24 mouse cellular contexts compared by ENCODE assay signal in the genomic region with DNA sequence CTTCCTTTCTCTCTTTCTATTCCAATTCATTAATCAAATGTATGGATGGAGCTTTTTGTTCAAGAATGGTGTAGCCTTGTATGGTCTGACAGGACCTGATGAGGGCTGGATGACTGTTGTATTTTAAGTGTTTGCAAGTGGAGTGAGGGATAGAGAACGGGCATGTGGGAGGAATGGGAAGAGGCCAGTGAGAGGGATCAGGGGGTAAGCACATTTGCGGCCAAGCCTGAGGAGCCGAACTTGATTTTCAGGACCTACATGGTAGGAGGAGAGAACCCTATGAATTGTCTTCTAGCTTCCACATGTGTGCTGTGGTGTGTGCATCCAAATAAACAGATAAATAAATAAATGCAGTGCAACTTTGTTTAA. TPM values are rescaled to one million over a fixed set of nuclear protein-coding genes. Genes with fewer than 3 reads are reported as not detected.
DNase-seq lines count a peak whose midpoint lies in the region; TF ChIP-seq lines count a peak whose summit lies in the region.
"Had no signal": no experiment of that assay in that cellular context is flagged by ENCODE, and none has a peak within 500 bp of the region (broad histone marks: within the 10 kb centered on the region; RNA-seq: fewer than 3 reads in every experiment).

No protein-coding gene starts in this region.

- no peaks in the 10 kb centered on the region for H3K79me2 ChIP-seq in heart, adult 2 months (replicated peaks; ENCODE audit: control insufficient read depth, insufficient read depth, low read length)

- no peak overlapping the region for H3K4me3 ChIP-seq in heart, adult 2 months
- no peak overlapping the region for H3K4me3 ChIP-seq in kidney, adult 2 months (ENCODE audit: insufficient read depth, low read depth, low read length)
- no peak overlapping the region for H3K4me3 ChIP-seq in small intestine, adult 2 months (ENCODE audit: low read depth, low read length)
- H3K4me3 ChIP-seq: embryonic facial prominence, embryonic 15.5 days; forebrain, embryonic 15.5 days; left cerebral cortex, adult 2 months; limb, embryonic 15.5 days; lung, embryonic 15.5 days; midbrain, embryonic 15.5 days; stomach, embryonic 15.5 days had no signal

- no peak for DNase-seq in heart, adult 2 months
- no peak for DNase-seq in heart, postnatal 4 days
- DNase-seq in kidney, adult 2 months = no peak
- DNase-seq in kidney, adult 8-10 months = no peak
- peak; percentile 29 for DNase-seq in testis, postnatal 10 days (ENCODE audit: low spot score)
- DNase-seq in testis, postnatal 14 days (ENCODE audit: low spot score) = no peak
- DNase-seq in left cerebral cortex, postnatal 36 days (ENCODE audit: low spot score in 2 of 2) = no peak
- DNase-seq: cerebellum, adult 9-10 months; right cerebral cortex, adult 18-20 months; right cerebral cortex, postnatal 4 days; thymus, adult 2 months had no signal

- peak overlapping the region; percentile 39 for H3K27ac ChIP-seq in heart, adult 2 months
- H3K27ac ChIP-seq in kidney, adult 2 months (ENCODE audit: insufficient read depth, low read depth, low read length) = peak overlapping the region; percentile 74
- peak overlapping the region; percentile 96 for H3K27ac ChIP-seq in small intestine, adult 2 months (ENCODE audit: insufficient read depth, low read depth, low read length)
- H3K27ac ChIP-seq: embryonic facial prominence, embryonic 15.5 days; forebrain, embryonic 15.5 days; hindbrain, embryonic 14.5 days; left cerebral cortex, adult 2 months; limb, embryonic 15.5 days; liver, embryonic 14.5 days; lung, embryonic 15.5 days; midbrain, embryonic 15.5 days had no signal

- no peak for TF ChIP-seq POLR2A in heart, adult 2 months (IDR thresholded peaks at IDR 0.05; ENCODE audit: insufficient read depth, low read depth, low read length)
- TF ChIP-seq POLR2A in kidney, adult 2 months (IDR thresholded peaks at IDR 0.05; ENCODE audit: low read depth, low read length) = no peak
- no peak for TF ChIP-seq POLR2A in small intestine, adult 2 months (IDR thresholded peaks at IDR 0.05; ENCODE audit: low read depth, low read length)

- H3K36me3 ChIP-seq in heart, adult 2 months (ENCODE audit: control insufficient read depth, insufficient read depth, low read length) = peaks cover 4% of the 10 kb centered on the region; the same call in 1 of the 2 replicates
- H3K36me3 ChIP-seq in kidney, adult 2 months (ENCODE audit: control insufficient read depth, insufficient read depth, low read length) = no peaks in the 10 kb centered on the region
- H3K36me3 ChIP-seq in small intestine, adult 2 months (ENCODE audit: control insufficient read depth, insufficient read depth, low read length) = no peaks in the 10 kb centered on the region
- H3K36me3 ChIP-seq: embryonic facial prominence, embryonic 15.5 days; forebrain, embryonic 15.5 days; limb, embryonic 15.5 days; lung, embryonic 15.5 days; midbrain, embryonic 15.5 days; stomach, embryonic 15.5 days had no signal

- no peak for TF ChIP-seq EP300 in heart, adult 2 months (IDR thresholded peaks at IDR 0.05; ENCODE audit: insufficient read depth, low read depth, low read length)

- TF ChIP-seq CTCF in heart, adult 2 months (IDR thresholded peaks at IDR 0.05) = no peak
- no peak for TF ChIP-seq CTCF in kidney, adult 2 months (conservative IDR thresholded peaks at IDR 0.05; ENCODE audit: insufficient read depth, insufficient read length, low read depth, low read length)
- TF ChIP-seq CTCF in small intestine, adult 2 months (IDR thresholded peaks at IDR 0.05; ENCODE audit: extremely low read depth, insufficient read length, insufficient replicate concordance, low read depth, low read length) = no peak

- H3K4me1 ChIP-seq in heart, adult 2 months (ENCODE audit: control insufficient read depth, insufficient read depth, low read length) = peaks cover 7% of the 10 kb centered on the region
- no peaks in the 10 kb centered on the region for H3K4me1 ChIP-seq in kidney, adult 2 months (ENCODE audit: control insufficient read depth, insufficient read depth, low read length)
- peaks cover 24% of the 10 kb centered on the region for H3K4me1 ChIP-seq in small intestine, adult 2 months (ENCODE audit: control insufficient read depth, insufficient read depth, insufficient read length, low read length)
- H3K4me1 ChIP-seq: forebrain, embryonic 15.5 days; limb, embryonic 15.5 days; midbrain, embryonic 15.5 days had no signal

- WGBS in heart, adult 2 months = 55% methylated on average over 3 of the region's 3 CpGs
- 69% methylated on average over 3 of the region's 3 CpGs for WGBS in kidney, adult 2 months
- 35% methylated on average over 3 of the region's 3 CpGs for WGBS in small intestine, adult 2 months

- H3K27me3 ChIP-seq in heart, adult 2 months (ENCODE audit: control insufficient read depth, insufficient read depth, low read length) = no peaks in the 10 kb centered on the region
- H3K27me3 ChIP-seq in kidney, adult 2 months (replicated peaks; ENCODE audit: control insufficient read depth, insufficient read depth, low read length) = no peaks in the 10 kb centered on the region
- H3K27me3 ChIP-seq in small intestine, adult 2 months (ENCODE audit: control insufficient read depth, insufficient read depth, low read length) = no peaks in the 10 kb centered on the region
- H3K27me3 ChIP-seq: embryonic facial prominence, embryonic 15.5 days; forebrain, embryonic 15.5 days; limb, embryonic 15.5 days; lung, embryonic 15.5 days; midbrain, embryonic 15.5 days; stomach, embryonic 15.5 days had no signal

- no peak overlapping the region for H3K9ac ChIP-seq in heart, adult 2 months (ENCODE audit: low read depth, low read length)
- H3K9ac ChIP-seq: embryonic facial prominence, embryonic 15.5 days; forebrain, embryonic 15.5 days; hindbrain, embryonic 14.5 days; limb, embryonic 15.5 days; liver, embryonic 14.5 days; lung, embryonic 15.5 days; midbrain, embryonic 15.5 days; stomach, embryonic 15.5 days had no signal

- intact Hi-C loops in heart, adult 2 months (cut with DNase I) = no loop called here
- intact Hi-C loops in left cerebral cortex, postnatal 36 days (cut with DNase I) = no loop called here

RNA-seq across cellular contexts. Expression of a gene that starts 42.6 kb away (rescaled TPM):
- 1 to 10 TPM; 1.2 to 2.3 TPM for total RNA-seq in heart, adult 2 months (2021)
- 6.8 and 7.0 TPM in 2 replicates for polyA plus RNA-seq in heart, adult 2 months (2012; rRNA removed)
- 1 to 10 TPM; 1.4 to 1.8 TPM for total RNA-seq in heart, postnatal 4 days (2021)
- polyA plus RNA-seq in kidney, adult 2 months (2012; rRNA removed) = 19.2 and 20.2 TPM in 2 replicates
- 2.1 TPM in 2 replicates for polyA plus RNA-seq in small intestine, adult 2 months (2012; rRNA removed)
- under 1 TPM; 0.49 to 0.82 TPM for total RNA-seq in left cerebral cortex, postnatal 36 days (2021)
- total RNA-seq: common myeloid progenitor, adult 5-6 weeks; megakaryocyte-erythroid progenitor cell, adult 5-6 weeks had no signal
- polyA plus RNA-seq: CD4-positive, CD25-positive, alpha-beta regulatory T cell, adult 4 months; forebrain, embryonic 15.5 days had no signal

RNA-seq across cellular contexts. Expression of a gene that starts 49.0 kb away (rescaled TPM):
- under 1 TPM; 0.36 to 0.47 TPM for total RNA-seq in heart, adult 2 months (2021)
- 2.1 and 3.8 TPM in 2 replicates for polyA plus RNA-seq in heart, adult 2 months (2012; rRNA removed)
- 1 to 10 TPM; 2.5 to 3.1 TPM for total RNA-seq in heart, postnatal 4 days (2021)
- polyA plus RNA-seq in kidney, adult 2 months (2012; rRNA removed) = 15.4 and 20.7 TPM in 2 replicates
- 145 and 516 TPM in 2 replicates for polyA plus RNA-seq in small intestine, adult 2 months (2012; rRNA removed)
- 10 to 100 TPM in 1 of 2 experiments, 1 to 10 TPM in 1; 8.4 to 11.2 TPM for total RNA-seq in left cerebral cortex, postnatal 36 days (2021)

RNA-seq across cellular contexts. Expression of a gene that starts 56.2 kb away (rescaled TPM):
- 1 to 10 TPM; 3.8 to 4.2 TPM for total RNA-seq in heart, adult 2 months (2021)
- polyA plus RNA-seq in heart, adult 2 months (2012; rRNA removed) = 3.3 and 3.7 TPM in 2 replicates
- 10 to 100 TPM; 10.1 to 11.4 TPM for total RNA-seq in heart, postnatal 4 days (2021)
- 4.9 and 5.6 TPM in 2 replicates for polyA plus RNA-seq in kidney, adult 2 months (2012; rRNA removed)
- polyA plus RNA-seq in small intestine, adult 2 months (2012; rRNA removed) = 3.5 and 4.8 TPM in 2 replicates
- total RNA-seq in left cerebral cortex, postnatal 36 days (2021) = 1 to 10 TPM; 7.8 to 8.3 TPM

Comparison
In these comparisons a context has a peak if more than half of its experiments do, and no peak if none do; other contexts are left out.
1. H3K27ac ChIP-seq: peak in every context shown above with its lines; median percentile 96 in small intestine, adult 2 months; 74 in kidney, adult 2 months; 39 in heart, adult 2 months.